Mouse (Mus musculus) heart, postnatal 10 days (tissue): ENCODE measurements at regions not wholly inside any gene's neighbourhood (a gene's known extent, or its start where the extent isn't known, plus 50 kb on each side); places are given as distances from the start of the nearest gene placed in this dataset.

ENCODE experiments used
- microRNA-seq, 2 experiments: library from miRNA; unstranded; fragments of <30 nt; microRNA quantifications; one replicate each; pipeline ENCODE4 v1.2.0; 2022

Small RNA genes lying in the stretch of these regions (microRNA-seq; reads per million reads assigned to microRNA genes)
- gene Gm25779: 0 reads per million in 2 experiments
